Mouse (Mus musculus) cerebellum, adult 2 months (tissue): ENCODE data around the gene Chit1.

Experiments
- CTCF ChIP-seq: fragments of 200-500 bp; IDR thresholded peaks from 2 replicates; pipeline ENCODE4 v1.5.1; 2011; ENCODE audit warnings: low read depth, mild to moderate bottlenecking, control low read depth, low read length, moderate library complexity, borderline replicate concordance; ENCODE audit not compliant: insufficient read depth
- POLR2A ChIP-seq: fragments of 200-500 bp; IDR thresholded peaks from 2 replicates; pipeline ENCODE4 v1.6.1; 2011; ENCODE audit warnings: low read length, control low read depth, borderline replicate concordance; ENCODE audit not compliant: insufficient read depth

GRCm38 (mm10) chr1:134150745-134151144, 39.7 kb downstream of the Chit1 start:
- TF ChIP-seq CTCF (no peak), POLR2A (no peak)
